Mouse (Mus musculus): ENCODE measurements around the gene Slc25a51.

DNA sequence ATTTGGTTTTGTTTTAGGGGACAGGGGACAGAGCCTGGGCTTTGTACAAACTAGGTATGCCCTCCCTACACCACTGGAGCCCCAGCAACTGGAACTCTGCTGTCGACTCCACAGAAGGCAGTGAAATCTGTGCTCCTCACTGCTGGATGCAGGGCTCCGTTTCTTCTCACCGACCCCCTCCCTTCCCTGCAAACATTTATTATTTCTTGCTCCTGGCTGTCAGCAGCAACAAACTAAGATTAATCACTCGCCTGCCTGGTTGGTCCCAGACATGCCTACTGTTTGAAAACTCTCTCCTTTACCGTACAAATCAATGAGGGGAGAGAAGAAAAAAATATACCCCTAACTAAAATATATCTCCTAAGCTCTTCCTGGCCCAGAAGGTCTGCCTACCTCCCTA, 30.7 kb upstream of the Slc25a51 start:
- no peak for TF ChIP-seq POLR2A (IDR thresholded peaks at IDR 0.05; ENCODE audit: insufficient read length, low read depth)
- TF ChIP-seq SRF (IDR thresholded peaks at IDR 0.05; ENCODE audit: control insufficient read depth, insufficient read length, low read depth), result no peak
- no peak for TF ChIP-seq MAX (IDR thresholded peaks at IDR 0.05; ENCODE audit: low read depth)
